Mouse (Mus musculus): ENCODE data around the gene Efr3b. TPM values are rescaled to one million over a fixed set of nuclear protein-coding genes. Genes with fewer than 3 reads are reported as not detected.

Gene Efr3b
- total and polyA plus RNA-seq, 2 experiments: 0.09 to 0.16 TPM

- Histone ChIP-seq H3K27me3 (ENCODE audit: control insufficient read depth, insufficient read depth, low read length) (no peaks in the 10 kb centered on the region), H3K79me2 (ENCODE audit: control insufficient read depth, insufficient read depth, low read length) (no peaks in the 10 kb centered on the region), H3K36me3 (ENCODE audit: control insufficient read depth, insufficient read depth, low read length) (no peaks in the 10 kb centered on the region), H3K9ac (ENCODE audit: low read depth, low read length) (no peak overlapping the region), H3K27ac (replicated peaks; ENCODE audit: insufficient read depth, low read depth, low read length) (no peak overlapping the region), H3K4me1 (ENCODE audit: control insufficient read depth, insufficient read depth, low read length) (no peaks in the 10 kb centered on the region), H3K4me3 (ENCODE audit: insufficient read depth, low read depth, low read length) (no peak overlapping the region)
- DNase-seq (ENCODE audit: extremely low read depth, low read depth, low spot score): no peak
- 40% methylated on average over 7 of the region's 7 CpGs for WGBS
- TF ChIP-seq CTCF (IDR thresholded peaks at IDR 0.05; ENCODE audit: low read depth, low read length): no peak
- no peak for TF ChIP-seq POLR2A (IDR thresholded peaks at IDR 0.05; ENCODE audit: extremely low read depth, insufficient read depth, low read length)
Measured at GRCm38 (mm10) chr12:4016321-4016720, 22.4 kb downstream of the Efr3b start.

DNA sequence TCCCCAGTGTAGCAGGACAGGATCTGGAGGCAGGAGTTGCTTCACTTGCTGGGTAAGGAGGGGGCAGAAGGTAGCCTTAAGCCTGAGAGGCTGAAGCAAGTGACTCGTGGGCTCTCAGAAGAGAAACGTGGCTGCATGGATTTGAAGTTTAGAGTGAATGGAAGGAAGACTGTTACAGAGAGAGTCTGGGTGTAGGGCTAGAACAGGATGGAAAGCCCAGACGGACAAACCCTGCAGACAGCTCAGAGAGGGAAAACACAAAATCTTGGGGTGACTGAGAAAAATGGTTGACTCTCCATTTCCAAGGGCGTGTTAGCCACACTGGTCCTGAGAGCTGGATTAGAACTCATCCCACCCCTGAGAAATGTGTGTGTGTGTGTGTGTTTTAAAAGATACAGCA, 23.0 kb downstream of the Efr3b start:
- Histone ChIP-seq H3K4me3 (ENCODE audit: insufficient read depth, low read depth, low read length) (no peak overlapping the region), H3K79me2 (ENCODE audit: control insufficient read depth, insufficient read depth, low read length) (no peaks in the 10 kb centered on the region), H3K27ac (replicated peaks; ENCODE audit: insufficient read depth, low read depth, low read length) (no peak overlapping the region), H3K9ac (ENCODE audit: low read depth, low read length) (no peak overlapping the region), H3K4me1 (ENCODE audit: control insufficient read depth, insufficient read depth, low read length) (no peaks in the 10 kb centered on the region), H3K36me3 (ENCODE audit: control insufficient read depth, insufficient read depth, low read length) (no peaks in the 10 kb centered on the region), H3K27me3 (ENCODE audit: control insufficient read depth, insufficient read depth, low read length) (no peaks in the 10 kb centered on the region)
- DNase-seq (ENCODE audit: extremely low read depth, low read depth, low spot score): no peak
- TF ChIP-seq CTCF (IDR thresholded peaks at IDR 0.05; ENCODE audit: low read depth, low read length) (no peak), POLR2A (IDR thresholded peaks at IDR 0.05; ENCODE audit: extremely low read depth, insufficient read depth, low read length) (no peak)
- WGBS: 73% methylated on average over 4 of the region's 4 CpGs

GRCm38 (mm10) chr12:4015255-4015654, 23.5 kb downstream of the Efr3b start:
- Histone ChIP-seq H3K4me1 (ENCODE audit: control insufficient read depth, insufficient read depth, low read length) (no peaks in the 10 kb centered on the region), H3K9ac (ENCODE audit: low read depth, low read length) (no peak overlapping the region), H3K79me2 (ENCODE audit: control insufficient read depth, insufficient read depth, low read length) (no peaks in the 10 kb centered on the region), H3K4me3 (ENCODE audit: insufficient read depth, low read depth, low read length) (no peak overlapping the region), H3K27ac (replicated peaks; ENCODE audit: insufficient read depth, low read depth, low read length) (no peak overlapping the region), H3K27me3 (ENCODE audit: control insufficient read depth, insufficient read depth, low read length) (no peaks in the 10 kb centered on the region), H3K36me3 (ENCODE audit: control insufficient read depth, insufficient read depth, low read length) (no peaks in the 10 kb centered on the region)
- WGBS: 82% methylated on average over 7 of the region's 7 CpGs
- TF ChIP-seq POLR2A (IDR thresholded peaks at IDR 0.05; ENCODE audit: extremely low read depth, insufficient read depth, low read length) (no peak), CTCF (IDR thresholded peaks at IDR 0.05; ENCODE audit: low read depth, low read length) (no peak)
- DNase-seq (ENCODE audit: extremely low read depth, low read depth, low spot score): no peak

GRCm38 (mm10) chr12:4011715-4012114, 27.0 kb downstream of the Efr3b start:
- DNase-seq (ENCODE audit: extremely low read depth, low read depth, low spot score): no peak
- H3K79me2 ChIP-seq (ENCODE audit: control insufficient read depth, insufficient read depth, low read length): no peaks in the 10 kb centered on the region
- no peak overlapping the region for H3K27ac ChIP-seq (replicated peaks; ENCODE audit: insufficient read depth, low read depth, low read length)
- no peaks in the 10 kb centered on the region for H3K36me3 ChIP-seq (ENCODE audit: control insufficient read depth, insufficient read depth, low read length)
- H3K27me3 ChIP-seq (ENCODE audit: control insufficient read depth, insufficient read depth, low read length): no peaks in the 10 kb centered on the region
- H3K4me1 ChIP-seq (ENCODE audit: control insufficient read depth, insufficient read depth, low read length): no peaks in the 10 kb centered on the region
- no peak overlapping the region for H3K4me3 ChIP-seq (ENCODE audit: insufficient read depth, low read depth, low read length)
- no peak for TF ChIP-seq POLR2A (IDR thresholded peaks at IDR 0.05; ENCODE audit: extremely low read depth, insufficient read depth, low read length)
- no peak for TF ChIP-seq CTCF (IDR thresholded peaks at IDR 0.05; ENCODE audit: low read depth, low read length)
- H3K9ac ChIP-seq (ENCODE audit: low read depth, low read length): no peak overlapping the region
- 81% methylated on average over 5 of the region's 5 CpGs for WGBS

GRCm38 (mm10) chr12:4011301-4011700, 27.4 kb downstream of the Efr3b start:
- DNase-seq (ENCODE audit: extremely low read depth, low read depth, low spot score): no peak
- TF ChIP-seq CTCF (IDR thresholded peaks at IDR 0.05; ENCODE audit: low read depth, low read length) (no peak), POLR2A (IDR thresholded peaks at IDR 0.05; ENCODE audit: extremely low read depth, insufficient read depth, low read length) (no peak)
- Histone ChIP-seq H3K4me1 (ENCODE audit: control insufficient read depth, insufficient read depth, low read length) (no peaks in the 10 kb centered on the region), H3K4me3 (ENCODE audit: insufficient read depth, low read depth, low read length) (no peak overlapping the region), H3K27me3 (ENCODE audit: control insufficient read depth, insufficient read depth, low read length) (no peaks in the 10 kb centered on the region), H3K9ac (ENCODE audit: low read depth, low read length) (no peak overlapping the region), H3K79me2 (ENCODE audit: control insufficient read depth, insufficient read depth, low read length) (no peaks in the 10 kb centered on the region), H3K27ac (replicated peaks; ENCODE audit: insufficient read depth, low read depth, low read length) (no peak overlapping the region), H3K36me3 (ENCODE audit: control insufficient read depth, insufficient read depth, low read length) (no peaks in the 10 kb centered on the region)
- 84% methylated on average over 4 of the region's 4 CpGs for WGBS

- H3K27ac ChIP-seq (replicated peaks; ENCODE audit: insufficient read depth, low read depth, low read length): no peak overlapping the region
- H3K4me1 ChIP-seq (ENCODE audit: control insufficient read depth, insufficient read depth, low read length): no peaks in the 10 kb centered on the region
- H3K36me3 ChIP-seq (ENCODE audit: control insufficient read depth, insufficient read depth, low read length): no peaks in the 10 kb centered on the region
- H3K79me2 ChIP-seq (ENCODE audit: control insufficient read depth, insufficient read depth, low read length): no peaks in the 10 kb centered on the region
- no peak overlapping the region for H3K4me3 ChIP-seq (ENCODE audit: insufficient read depth, low read depth, low read length)
- H3K9ac ChIP-seq (ENCODE audit: low read depth, low read length): no peak overlapping the region
- WGBS: 91% methylated on average over 12 of the region's 12 CpGs
- no peaks in the 10 kb centered on the region for H3K27me3 ChIP-seq (ENCODE audit: control insufficient read depth, insufficient read depth, low read length)
- TF ChIP-seq POLR2A (IDR thresholded peaks at IDR 0.05; ENCODE audit: extremely low read depth, insufficient read depth, low read length) (no peak), CTCF (IDR thresholded peaks at IDR 0.05; ENCODE audit: low read depth, low read length) (no peak)
- DNase-seq (ENCODE audit: extremely low read depth, low read depth, low spot score): no peak
Measured at GRCm38 (mm10) chr12:4008731-4009130, 30.0 kb downstream of the Efr3b start.
